Mouse (Mus musculus) G1E (cell line): ENCODE data around the gene Ss18l2. TPM values are rescaled to one million over a fixed set of nuclear protein-coding genes. Genes with fewer than 3 reads are reported as not detected.

Source experiments
- ATAC-seq: 2 replicates; pipeline ENCODE4 v1.8.0; 2016; ENCODE audit warnings: mild to moderate bottlenecking; ENCODE audit not compliant: insufficient number of reproducible peaks, poor library complexity, low FRiP score, severe bottlenecking; ENCODE audit errors: extremely low read depth
- DNase-seq: peaks from one replicate; pipeline ENCODE4 v3.0.0; 2012; ENCODE audit warnings: low spot score
- H3K27me3 ChIP-seq: 2 replicates; pipeline ENCODE4 v1.6.1; 2012; ENCODE audit warnings: mild to moderate bottlenecking, low read length, inconsistent platforms; ENCODE audit not compliant: insufficient read depth
- H3K36me3 ChIP-seq: replicated peaks from 2 replicates; pipeline ENCODE3; 2012; ENCODE audit warnings: mild to moderate bottlenecking, inconsistent platforms
- H3K4me1 ChIP-seq: 2 replicates; pipeline ENCODE4 v1.6.1; 2012; ENCODE audit warnings: low read depth, low read length, inconsistent platforms, mixed read lengths; ENCODE audit not compliant: insufficient read depth
- H3K4me3 ChIP-seq: 2 replicates; pipeline ENCODE4 v1.5.1; 2012; ENCODE audit warnings: low read depth, mild to moderate bottlenecking, inconsistent platforms, low read length, moderate library complexity, mixed read lengths
- H3K9me3 ChIP-seq: replicated peaks from 2 replicates; pipeline ENCODE4 v1.6.1; 2012; ENCODE audit warnings: inconsistent platforms
- CTCF ChIP-seq: IDR thresholded peaks from 2 replicates; pipeline ENCODE4 v1.5.1; 2012; ENCODE audit warnings: low read depth, low read length, inconsistent platforms, mixed read lengths
- GATA1 ChIP-seq: IDR thresholded peaks from 2 replicates; pipeline ENCODE4 v1.6.1; 2012; ENCODE audit warnings: borderline replicate concordance, low read length, inconsistent platforms, mixed read lengths
- GATA2 ChIP-seq: IDR thresholded peaks from 2 replicates; pipeline ENCODE4 v1.6.1; 2012; ENCODE audit warnings: low read depth, low read length, inconsistent platforms, borderline replicate concordance
- POLR2AphosphoS5 ChIP-seq: IDR thresholded peaks from 2 replicates; pipeline ENCODE4 v1.6.1; 2012; ENCODE audit warnings: low read depth, low read length, inconsistent platforms; ENCODE audit not compliant: insufficient replicate concordance
- TAL1 ChIP-seq: conservative IDR thresholded peaks from 2 replicates; pipeline ENCODE4 v1.6.1; 2012; ENCODE audit warnings: low read depth, low read length, inconsistent platforms, mixed read lengths
- polyA plus RNA-seq: library from polyadenylated mRNA; stranded (reverse); fragments of >175 nt; gene quantifications from 2 replicates; pipeline ENCODE4 v1.2.3, GENCODE M21; 2012
- total RNA-seq, 2 experiments: library from RNA; stranded (forward) in 1 of 2; stranded (reverse) in 1 of 2; fragments of 200-1000 nt in 1 of 2; fragments of >200 nt in 1 of 2; fragmentation: Nextera tagmentation in 1 of 2; gene quantifications; 2 replicates each; pipeline ENCODE4 v1.2.3; 2014 to 2017

The Ss18l2 gene
- total and polyA plus RNA-seq, 3 experiments: 7.1 to 39.7 (median 12.9) TPM

DNA sequence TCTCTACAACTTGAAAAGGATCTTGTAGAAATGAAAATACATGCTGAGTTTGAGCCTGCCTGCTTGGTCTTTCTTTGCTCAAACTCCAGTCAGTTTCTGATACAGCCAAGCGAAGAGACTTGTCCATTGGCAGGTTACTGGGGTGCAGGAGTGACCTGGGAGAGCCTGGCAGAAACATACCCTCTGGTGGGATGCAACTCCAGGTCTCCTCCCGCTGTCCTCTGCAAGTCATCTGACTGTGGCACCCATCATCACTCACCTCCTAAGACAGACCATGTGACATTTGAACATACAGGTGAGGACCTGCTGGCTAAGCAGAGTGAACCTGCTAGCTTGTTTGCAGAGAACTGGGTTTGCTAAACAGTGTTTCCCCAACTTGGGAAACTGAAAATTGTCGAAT lies 46.7 kb downstream of the Ss18l2 start:
- TF ChIP-seq CTCF (no peak), TAL1 (no peak), POLR2AphosphoS5 (no peak)
- no peak overlapping the region for H3K4me3 ChIP-seq
- H3K36me3 ChIP-seq: peaks cover 70% of the 10 kb centered on the region
- peaks cover 34% of the 10 kb centered on the region for H3K27me3 ChIP-seq
- H3K4me1 ChIP-seq: peaks cover 27% of the 10 kb centered on the region
- ATAC-seq: no peak
- no peaks in the 10 kb centered on the region for H3K9me3 ChIP-seq
- no peak for DNase-seq

GRCm38 (mm10) chr9:121757432-121757831 lies 47.3 kb downstream of the Ss18l2 start:
- H3K27me3 ChIP-seq: peaks cover 41% of the 10 kb centered on the region
- TF ChIP-seq CTCF: no peak
- TF ChIP-seq POLR2AphosphoS5: no peak
- TF ChIP-seq GATA2: no peak
- TF ChIP-seq TAL1: no peak
- no peak for TF ChIP-seq GATA1
- DNase-seq (no peak), ATAC-seq (no peak)
- H3K36me3 ChIP-seq: peaks cover 64% of the 10 kb centered on the region
- H3K9me3 ChIP-seq: no peaks in the 10 kb centered on the region
- no peak overlapping the region for H3K4me3 ChIP-seq
- peaks cover 27% of the 10 kb centered on the region for H3K4me1 ChIP-seq

GRCm38 (mm10) chr9:121757835-121758814 lies 48.0 kb downstream of the Ss18l2 start:
- no peak for DNase-seq
- peaks cover 27% of the 10 kb centered on the region for H3K4me1 ChIP-seq
- H3K4me3 ChIP-seq: no peak overlapping the region
- H3K27me3 ChIP-seq: peaks cover 48% of the 10 kb centered on the region
- H3K9me3 ChIP-seq: no peaks in the 10 kb centered on the region
- H3K36me3 ChIP-seq: peaks cover 57% of the 10 kb centered on the region
- TF ChIP-seq POLR2AphosphoS5 (peak; percentile 63; the same call in 1 of the 2 replicates), TAL1 (no peak), CTCF (no peak), GATA2 (no peak), GATA1 (no peak)
- no peak for ATAC-seq

GRCm38 (mm10) chr9:121759091-121760081 lies 49.3 kb downstream of the Ss18l2 start, which contains the start of gene Zfp651:
Zfp651 (plus strand) TSS chr9:121759330.
- peak within 1 kb of the TSS; percentile 69 for H3K4me3 ChIP-seq
- TF ChIP-seq GATA2 (no peak), CTCF (no peak), TAL1 (no peak), GATA1 (no peak), POLR2AphosphoS5 (no peak)
- peaks cover 44% of the 10 kb centered on the region for H3K36me3 ChIP-seq
- peak; percentile 53 for DNase-seq
- ATAC-seq: no peak
- peaks cover 27% of the 10 kb centered on the region for H3K4me1 ChIP-seq
- H3K9me3 ChIP-seq: no peaks in the 10 kb centered on the region
- peaks cover 59% of the 10 kb centered on the region for H3K27me3 ChIP-seq

DNA sequence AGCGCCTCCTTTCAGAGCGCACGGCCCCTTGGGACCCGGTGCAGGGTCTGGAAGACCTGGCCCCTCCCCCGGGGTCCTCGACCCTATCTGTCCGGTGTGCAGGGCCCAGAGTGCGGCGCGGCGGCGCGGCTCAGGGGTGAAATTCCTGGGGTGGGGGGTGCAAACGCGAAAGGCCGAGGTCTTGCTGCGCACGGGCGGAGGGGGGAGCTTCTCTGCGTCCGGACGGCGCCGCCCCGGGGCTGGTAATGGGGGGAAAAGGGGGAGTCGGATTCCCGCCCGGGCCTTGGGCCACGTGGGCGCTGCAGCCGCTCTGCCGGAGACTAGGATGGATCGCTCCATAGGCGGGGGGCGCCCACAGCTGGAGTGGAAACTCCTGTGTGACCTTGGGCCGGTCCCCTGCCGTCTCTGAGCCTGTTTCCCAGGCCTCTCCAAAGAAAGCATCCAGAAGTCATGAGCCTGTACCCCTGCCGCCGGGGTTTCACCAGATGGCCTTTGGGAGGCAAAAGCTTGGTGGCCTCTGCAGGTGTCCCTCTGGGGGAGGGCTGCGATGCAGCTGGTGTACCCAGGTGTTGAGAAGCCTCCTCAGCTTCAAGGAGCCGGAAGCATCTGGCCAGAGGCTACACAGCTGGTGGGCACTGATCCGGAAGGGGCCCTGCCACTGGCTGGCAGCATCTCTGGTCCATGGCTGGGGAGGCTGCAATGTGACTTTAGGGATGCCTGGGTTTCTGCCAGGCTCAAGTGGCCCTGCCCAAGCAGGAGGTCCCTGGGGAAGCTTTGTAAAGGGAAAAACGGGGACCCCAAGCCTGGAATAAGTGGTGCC lies 50.4 kb downstream of the Ss18l2 start:
- Histone ChIP-seq H3K4me1 (peaks cover 27% of the 10 kb centered on the region), H3K4me3 (peak overlapping the region; percentile 69; the same call in 1 of the 2 replicates), H3K27me3 (peaks cover 62% of the 10 kb centered on the region), H3K9me3 (no peaks in the 10 kb centered on the region), H3K36me3 (peaks cover 34% of the 10 kb centered on the region)
- no peak for DNase-seq
- no peak for ATAC-seq
- TF ChIP-seq CTCF: no peak
- TF ChIP-seq GATA2: no peak
- no peak for TF ChIP-seq POLR2AphosphoS5
- no peak for TF ChIP-seq TAL1
- TF ChIP-seq GATA1: no peak
